Mouse (Mus musculus) heart, embryonic 12.5 days (tissue): ENCODE results near the gene Olfr577. TPM values are rescaled to one million over a fixed set of nuclear protein-coding genes. Genes with fewer than 3 reads are reported as not detected.

ENCODE experiments used
- ATAC-seq: fragments of 200-750 bp; cut with Nextera tagmentation; 2 replicates; pipeline ENCODE4 v1.8.0; 2017; ENCODE audit warnings: moderate TSS enrichment, moderate library complexity; ENCODE audit not compliant: insufficient number of reproducible peaks, low FRiP score
- H3K27ac ChIP-seq: fragments of 300-500 bp; sonication (generic); 2 replicates; pipeline ENCODE4 v1.5.1; 2016; ENCODE audit warnings: mild to moderate bottlenecking, moderate library complexity; ENCODE audit not compliant: poor library complexity, severe bottlenecking
- H3K27me3 ChIP-seq: fragments of 300-500 bp; sonication (generic); replicated peaks from 2 replicates; pipeline ENCODE4 v1.6.1; 2016; ENCODE audit warnings: mild to moderate bottlenecking, moderate library complexity
- H3K36me3 ChIP-seq: fragments of 300-500 bp; sonication (generic); 2 replicates; pipeline ENCODE4 v1.6.1; 2016; ENCODE audit warnings: mild to moderate bottlenecking, moderate library complexity
- H3K4me1 ChIP-seq: fragments of 300-500 bp; sonication (generic); replicated peaks from 2 replicates; pipeline ENCODE4 v1.6.1; 2016; ENCODE audit warnings: mild to moderate bottlenecking
- H3K4me2 ChIP-seq: fragments of 300-500 bp; sonication (generic); 2 replicates; pipeline ENCODE4 v1.6.1; 2016; ENCODE audit warnings: mild to moderate bottlenecking, moderate library complexity
- H3K4me3 ChIP-seq: fragments of 300-500 bp; sonication (generic); 2 replicates; pipeline ENCODE4 v1.5.1; 2016; ENCODE audit warnings: mild to moderate bottlenecking
- H3K9ac ChIP-seq: fragments of 300-500 bp; sonication (generic); 2 replicates; pipeline ENCODE4 v1.6.1; 2016; ENCODE audit warnings: mild to moderate bottlenecking, moderate library complexity
- H3K9me3 ChIP-seq: fragments of 300-500 bp; sonication (generic); replicated peaks from 2 replicates; pipeline ENCODE4 v1.6.1; 2016; ENCODE audit warnings: mild to moderate bottlenecking, moderate library complexity
- WGBS: fragments of 180-500 bp; shearing (Covaris S2); methylation state at CpG from one replicate; pipeline ENCODE4 v1.1.7; 2016; 5-methylcytosine and 5-hydroxymethylcytosine counted together
- polyA plus RNA-seq: library from polyadenylated mRNA; unstranded; fragments of >200 nt; fragmentation: Nextera tagmentation; extraction: Ambion mirVana; gene quantifications from 2 replicates; pipeline ENCODE4 v1.2.1, GENCODE M21; 2016

Olfr577 gene
- not detected in 2 replicates for polyA plus RNA-seq

GRCm38 (mm10) chr7:102975843-102976242 lies at the start of gene Olfr577:
Gene Olfr577 (minus strand): TSS chr7:102975943.
- H3K36me3 ChIP-seq = no peaks in the 10 kb centered on the region
- H3K4me2 ChIP-seq = no peak within 1 kb of the TSS
- H3K9ac ChIP-seq = no peak within 1 kb of the TSS
- H3K4me1 ChIP-seq = no peaks in the 10 kb centered on the region
- no peak within 1 kb of the TSS for H3K27ac ChIP-seq
- H3K9me3 ChIP-seq = no peaks in the 10 kb centered on the region
- ATAC-seq = no peak
- 75% methylated on average over 2 of the region's 2 CpGs for WGBS
- H3K4me3 ChIP-seq = no peak within 1 kb of the TSS
- H3K27me3 ChIP-seq = no peaks in the 10 kb centered on the region

GRCm38 (mm10) chr7:102989224-102989623 lies 13.5 kb upstream of the Olfr577 start, which contains the start of gene Olfr578:
Gene Olfr578 (minus strand): TSS chr7:102989324.
- H3K9ac ChIP-seq = no peak within 1 kb of the TSS

GRCm38 (mm10) chr7:102974399-102974798 lies 1.3 kb downstream of the Olfr577 start:
- H3K4me3 ChIP-seq = no peak overlapping the region
- no peak overlapping the region for H3K27ac ChIP-seq
- H3K36me3 ChIP-seq = no peaks in the 10 kb centered on the region
- no peak for ATAC-seq
- H3K9me3 ChIP-seq = no peaks in the 10 kb centered on the region
- no peak overlapping the region for H3K4me2 ChIP-seq
- no peaks in the 10 kb centered on the region for H3K27me3 ChIP-seq
- H3K9ac ChIP-seq = no peak overlapping the region
- H3K4me1 ChIP-seq = no peaks in the 10 kb centered on the region
- WGBS = 53% methylated on average over 1 of the region's 1 CpGs

More at GRCm38 (mm10) chr7:102989224-102989623, 13.5 kb upstream of the Olfr577 start, which contains the start of gene Olfr578:
- Histone ChIP-seq H3K27ac (no peak within 1 kb of the TSS), H3K4me3 (no peak within 1 kb of the TSS), H3K4me2 (no peak within 1 kb of the TSS), H3K36me3 (no peaks in the 10 kb centered on the region), H3K4me1 (no peaks in the 10 kb centered on the region), H3K27me3 (no peaks in the 10 kb centered on the region), H3K9me3 (no peaks in the 10 kb centered on the region)
- no peak for ATAC-seq
- WGBS = 39% methylated on average over 3 of the region's 3 CpGs

GRCm38 (mm10) chr7:102962360-102962759 lies 13.4 kb downstream of the Olfr577 start, which contains the start of gene Olfr576:
Gene Olfr576 (plus strand): TSS chr7:102962660.
- no peak within 1 kb of the TSS for H3K4me2 ChIP-seq
- no peak for ATAC-seq
- H3K9me3 ChIP-seq = no peaks in the 10 kb centered on the region
- H3K36me3 ChIP-seq = no peaks in the 10 kb centered on the region
- no peak within 1 kb of the TSS for H3K4me3 ChIP-seq
- no peak within 1 kb of the TSS for H3K27ac ChIP-seq
- no peaks in the 10 kb centered on the region for H3K27me3 ChIP-seq
- H3K4me1 ChIP-seq = 0 out of 2 replicates have a peak, but pooled peaks cover 6% of the 10 kb centered on the region
- H3K9ac ChIP-seq = no peak within 1 kb of the TSS
- 4% methylated on average over 2 of the region's 2 CpGs for WGBS

GRCm38 (mm10) chr7:102958593-102958992 lies 17.1 kb downstream of the Olfr577 start, which contains the start of gene Olfr575:
Gene Olfr575 (minus strand): TSS chr7:102958775.
- Histone ChIP-seq H3K9me3 (no peaks in the 10 kb centered on the region), H3K4me3 (no peak within 1 kb of the TSS), H3K27ac (no peak within 1 kb of the TSS), H3K36me3 (no peaks in the 10 kb centered on the region), H3K4me2 (no peak within 1 kb of the TSS), H3K9ac (no peak within 1 kb of the TSS), H3K27me3 (no peaks in the 10 kb centered on the region), H3K4me1 (0 out of 2 replicates have a peak, but pooled peaks cover 3% of the 10 kb centered on the region)
- 24% methylated on average over 1 of the region's 1 CpGs for WGBS
- ATAC-seq = peak; percentile 93

- no peak for ATAC-seq
- Histone ChIP-seq H3K9ac (no peak overlapping the region), H3K4me2 (no peak overlapping the region), H3K4me3 (no peak overlapping the region), H3K36me3 (no peaks in the 10 kb centered on the region), H3K27me3 (no peaks in the 10 kb centered on the region), H3K27ac (no peak overlapping the region), H3K4me1 (0 out of 2 replicates have a peak, but pooled peaks cover 3% of the 10 kb centered on the region), H3K9me3 (no peaks in the 10 kb centered on the region)
- 45% methylated on average over 3 of the region's 3 CpGs for WGBS
Measured at GRCm38 (mm10) chr7:102958137-102958536, 17.6 kb downstream of the Olfr577 start.

- Histone ChIP-seq H3K4me3 (no peak overlapping the region), H3K27ac (no peak overlapping the region), H3K9ac (no peak overlapping the region), H3K4me1 (no peaks in the 10 kb centered on the region), H3K36me3 (no peaks in the 10 kb centered on the region), H3K27me3 (no peaks in the 10 kb centered on the region), H3K9me3 (no peaks in the 10 kb centered on the region), H3K4me2 (no peak overlapping the region)
- 67% methylated on average over 1 of the region's 1 CpGs for WGBS
- ATAC-seq = no peak
Measured at GRCm38 (mm10) chr7:102950732-102951131, 25.0 kb downstream of the Olfr577 start.

- Histone ChIP-seq H3K4me1 (no peaks in the 10 kb centered on the region), H3K4me2 (no peak within 1 kb of the TSS), H3K27me3 (no peaks in the 10 kb centered on the region), H3K9ac (no peak within 1 kb of the TSS), H3K27ac (no peak within 1 kb of the TSS), H3K4me3 (no peak within 1 kb of the TSS), H3K9me3 (no peaks in the 10 kb centered on the region), H3K36me3 (no peaks in the 10 kb centered on the region)
- 94% methylated on average over 1 of the region's 1 CpGs for WGBS
- no peak for ATAC-seq
Measured at GRCm38 (mm10) chr7:102948167-102948566, 27.6 kb downstream of the Olfr577 start, which contains the start of gene Olfr574. Gene Olfr574 (plus strand): TSS chr7:102948467.

- peak; percentile 80; the same call in 1 of the 2 replicates for ATAC-seq
- Histone ChIP-seq H3K27me3 (no peaks in the 10 kb centered on the region), H3K4me1 (no peaks in the 10 kb centered on the region), H3K36me3 (no peaks in the 10 kb centered on the region), H3K4me2 (no peak overlapping the region), H3K9ac (no peak overlapping the region), H3K27ac (no peak overlapping the region), H3K9me3 (no peaks in the 10 kb centered on the region), H3K4me3 (no peak overlapping the region)
- 76% methylated on average over 1 of the region's 1 CpGs for WGBS
Measured at GRCm38 (mm10) chr7:102943417-102943816, 32.3 kb downstream of the Olfr577 start.

GRCm38 (mm10) chr7:102942475-102942874 lies 33.3 kb downstream of the Olfr577 start, which contains the start of gene Olfr573-ps1:
Gene Olfr573-ps1 (minus strand): TSS chr7:102942575.
- Histone ChIP-seq H3K9ac (no peak within 1 kb of the TSS), H3K9me3 (no peaks in the 10 kb centered on the region), H3K27me3 (no peaks in the 10 kb centered on the region), H3K4me2 (no peak within 1 kb of the TSS), H3K4me3 (no peak within 1 kb of the TSS), H3K4me1 (no peaks in the 10 kb centered on the region), H3K27ac (no peak within 1 kb of the TSS), H3K36me3 (no peaks in the 10 kb centered on the region)
- 82% methylated on average over 2 of the region's 2 CpGs for WGBS
- ATAC-seq = no peak

- H3K27ac ChIP-seq = no peak overlapping the region
- ATAC-seq = no peak
- WGBS = 68% methylated on average over 3 of the region's 3 CpGs
- no peaks in the 10 kb centered on the region for H3K36me3 ChIP-seq
- no peaks in the 10 kb centered on the region for H3K27me3 ChIP-seq
- H3K4me2 ChIP-seq = no peak overlapping the region
- H3K4me3 ChIP-seq = no peak overlapping the region
- no peaks in the 10 kb centered on the region for H3K4me1 ChIP-seq
- no peaks in the 10 kb centered on the region for H3K9me3 ChIP-seq
- H3K9ac ChIP-seq = no peak overlapping the region
Measured at GRCm38 (mm10) chr7:102927105-102927504, 48.6 kb downstream of the Olfr577 start.

GRCm38 (mm10) chr7:102924109-102924508 lies 51.6 kb downstream of the Olfr577 start, which contains the start of gene Olfr572:
Gene Olfr572 (plus strand): TSS chr7:102924409.
- no peak for ATAC-seq
- H3K27me3 ChIP-seq = no peaks in the 10 kb centered on the region
- no peaks in the 10 kb centered on the region for H3K9me3 ChIP-seq
- H3K27ac ChIP-seq = no peak within 1 kb of the TSS
- no peak within 1 kb of the TSS for H3K4me3 ChIP-seq
- H3K4me1 ChIP-seq = no peaks in the 10 kb centered on the region
- WGBS = 51% methylated on average over 1 of the region's 1 CpGs
- no peaks in the 10 kb centered on the region for H3K36me3 ChIP-seq
- no peak within 1 kb of the TSS for H3K9ac ChIP-seq
- no peak within 1 kb of the TSS for H3K4me2 ChIP-seq
